Mouse (Mus musculus) liver, embryonic 11.5 days (tissue): ENCODE data around the gene Hist2h2aa1. TPM values are rescaled to one million over a fixed set of nuclear protein-coding genes. Genes with fewer than 3 reads are reported as not detected.
"Not testable (repeated sequence)": the region's sequence is repeated elsewhere in the genome, so short reads cannot be mapped to it uniquely, and the experiment has no call there.

Experiments
- ATAC-seq: fragments of 200-750 bp; cut with Nextera tagmentation; replicated peaks from 2 replicates; pipeline ENCODE4 v1.8.0; 2017; ENCODE audit warnings: moderate number of reproducible peaks, mild to moderate bottlenecking, moderate TSS enrichment, moderate library complexity; ENCODE audit not compliant: low FRiP score
- DNase-seq: peaks from one replicate; pipeline ENCODE4 v3.0.0-alpha.2; 2017; ENCODE audit warnings: low spot score
- H3K27ac ChIP-seq: fragments of 300-500 bp; sonication (generic); 2 replicates; pipeline ENCODE4 v1.5.1; 2014; ENCODE audit warnings: mild to moderate bottlenecking, low read depth, low read length, control low read depth
- H3K27me3 ChIP-seq: fragments of 300-500 bp; sonication (generic); replicated peaks from 2 replicates; pipeline ENCODE4 v1.6.1; 2014; ENCODE audit warnings: low read length, mixed read lengths; ENCODE audit not compliant: control insufficient read depth, insufficient read depth
- H3K36me3 ChIP-seq: fragments of 300-500 bp; sonication (generic); 2 replicates; pipeline ENCODE4 v1.6.1; 2014; ENCODE audit warnings: mild to moderate bottlenecking, low read length, moderate library complexity, mixed read lengths; ENCODE audit not compliant: control insufficient read depth, insufficient read depth
- H3K4me1 ChIP-seq: fragments of 300-500 bp; sonication (generic); replicated peaks from 2 replicates; pipeline ENCODE4 v1.6.1; 2014; ENCODE audit warnings: low read length, mixed read lengths; ENCODE audit not compliant: control insufficient read depth, insufficient read depth
- H3K4me2 ChIP-seq: fragments of 300-500 bp; sonication (generic); 2 replicates; pipeline ENCODE4 v1.6.1; 2014; ENCODE audit warnings: mild to moderate bottlenecking, control low read depth, moderate library complexity
- H3K4me3 ChIP-seq: fragments of 300-500 bp; sonication (generic); 2 replicates; pipeline ENCODE4 v1.5.1; 2014; ENCODE audit warnings: low read depth, low read length, control low read depth
- H3K9ac ChIP-seq: fragments of 300-500 bp; sonication (generic); 2 replicates; pipeline ENCODE4 v1.6.1; 2014; ENCODE audit warnings: low read depth, low read length, control low read depth
- H3K9me3 ChIP-seq: fragments of 300-500 bp; sonication (generic); 2 replicates; pipeline ENCODE4 v1.6.1; 2016; ENCODE audit warnings: low read length, inconsistent platforms, mixed read lengths; ENCODE audit not compliant: control insufficient read depth
- WGBS: fragments of 180-500 bp; shearing (Covaris S2); extraction: QIAGEN DNeasy Blood & Tissue Kit; methylation state at CpG from one replicate; pipeline ENCODE4 v1.1.7; 2014; 5-methylcytosine and 5-hydroxymethylcytosine counted together
- polyA plus RNA-seq: library from polyadenylated mRNA; unstranded; fragments of >200 nt; fragmentation: Nextera tagmentation; extraction: Ambion mirVana; gene quantifications from 2 replicates; pipeline ENCODE4 v1.2.1, GENCODE M21; 2014

Hist2h2aa1 gene
- polyA plus RNA-seq, result 12.1 and 12.7 TPM in 2 replicates

DNA sequence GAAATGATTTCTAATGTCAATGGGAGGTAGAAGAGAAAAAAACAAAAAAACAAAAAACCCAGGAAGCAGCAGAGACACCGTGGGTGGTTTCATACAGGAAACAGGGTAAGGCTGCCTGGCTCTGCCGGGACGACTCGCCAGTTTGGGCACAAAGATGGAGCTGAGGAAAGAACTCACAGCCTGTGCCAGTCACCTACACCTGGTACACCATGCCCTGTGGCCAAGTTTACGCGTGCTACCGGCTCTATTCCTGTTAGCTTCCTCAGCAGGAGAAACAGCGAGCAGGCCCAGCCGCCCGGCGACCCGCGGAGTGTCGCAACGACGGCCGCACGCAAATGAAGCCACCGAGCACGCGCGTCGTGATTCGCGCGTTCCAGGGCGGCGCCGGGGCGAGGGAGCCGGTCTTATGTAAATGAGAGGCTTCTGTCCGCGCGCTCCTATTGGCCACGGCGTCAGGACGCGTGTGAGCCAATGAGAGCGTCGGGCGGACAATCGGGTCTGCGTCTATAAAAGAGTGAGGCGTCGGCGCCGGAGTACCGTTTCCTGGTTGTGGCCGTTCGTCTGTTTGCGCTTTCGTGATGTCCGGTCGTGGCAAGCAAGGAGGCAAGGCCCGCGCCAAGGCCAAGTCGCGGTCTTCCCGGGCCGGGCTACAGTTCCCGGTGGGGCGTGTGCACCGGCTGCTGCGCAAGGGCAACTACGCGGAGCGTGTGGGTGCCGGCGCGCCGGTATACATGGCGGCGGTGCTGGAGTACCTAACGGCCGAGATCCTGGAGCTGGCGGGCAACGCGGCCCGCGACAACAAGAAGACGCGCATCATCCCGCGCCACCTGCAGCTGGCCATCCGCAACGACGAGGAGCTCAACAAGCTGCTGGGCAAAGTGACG, at the start of gene Hist2h2aa1:
TSS of gene Hist2h2aa1 (plus strand) at position 495 of the 884 bp plus-strand sequence.
- H3K4me1 ChIP-seq, result peaks cover 27% of the 10 kb centered on the region
- peak; percentile 76 for ATAC-seq

GRCm38 (mm10) chr3:96195616-96196313, 49.5 kb upstream of the Hist2h2aa1 start:
- DNase-seq (no peak), ATAC-seq (no peak)
- WGBS, result 84% methylated on average over 11 of the region's 11 CpGs
- no peak overlapping the region for H3K27ac ChIP-seq
- peak overlapping the region; percentile 96 for H3K4me2 ChIP-seq
- H3K27me3 ChIP-seq, result no peaks in the 10 kb centered on the region
- no peak overlapping the region for H3K4me3 ChIP-seq
- 0 out of 2 replicates have a peak, but pooled peaks cover 2% of the 10 kb centered on the region for H3K36me3 ChIP-seq
- H3K9ac ChIP-seq, result no peak overlapping the region
- peaks cover 13% of the 10 kb centered on the region for H3K4me1 ChIP-seq
- H3K9me3 ChIP-seq, result peaks cover 2% of the 10 kb centered on the region; the same call in 1 of the 2 replicates

More for the DNA sequence above, at the start of gene Hist2h2aa1:
- not testable (repeated sequence) for H3K27me3 ChIP-seq, H3K36me3 ChIP-seq, H3K9me3 ChIP-seq
- Histone ChIP-seq H3K4me3 (peak within 1 kb of the TSS; percentile 58), H3K9ac (peak within 1 kb of the TSS; percentile 95), H3K27ac (peak within 1 kb of the TSS; percentile 100), H3K4me2 (peak within 1 kb of the TSS; percentile 76)
- WGBS, result under 1% methylated on average over 23 of the region's 88 CpGs
- peak; percentile 82 for DNase-seq

GRCm38 (mm10) chr3:96196437-96197128, 48.7 kb upstream of the Hist2h2aa1 start:
- peak overlapping the region; percentile 96 for H3K4me2 ChIP-seq
- H3K36me3 ChIP-seq, result 0 out of 2 replicates have a peak, but pooled peaks cover 2% of the 10 kb centered on the region
- H3K27me3 ChIP-seq, result no peaks in the 10 kb centered on the region
- H3K4me1 ChIP-seq, result peaks cover 13% of the 10 kb centered on the region
- 15% methylated on average over 27 of the region's 27 CpGs for WGBS
- H3K27ac ChIP-seq, result peak overlapping the region; percentile 90
- ATAC-seq (0 out of 2 replicates have a peak, but pooled peaks have one; percentile 5), DNase-seq (peak; percentile 51)
- H3K9me3 ChIP-seq, result peaks cover 2% of the 10 kb centered on the region; the same call in 1 of the 2 replicates
- peak overlapping the region; percentile 68 for H3K4me3 ChIP-seq
- H3K9ac ChIP-seq, result peak overlapping the region; percentile 95

GRCm38 (mm10) chr3:96197129-96197749, 48.1 kb upstream of the Hist2h2aa1 start:
- 0 out of 2 replicates have a peak, but pooled peaks cover 2% of the 10 kb centered on the region for H3K36me3 ChIP-seq
- under 1% methylated on average over 50 of the region's 50 CpGs for WGBS
- H3K9ac ChIP-seq, result peak overlapping the region; percentile 95
- peak; percentile 85 for DNase-seq
- ATAC-seq, result peak; percentile 92
- H3K4me2 ChIP-seq, result peak overlapping the region; percentile 96
- H3K27me3 ChIP-seq, result no peaks in the 10 kb centered on the region
- H3K4me3 ChIP-seq, result peak overlapping the region; percentile 68
- peak overlapping the region; percentile 90 for H3K27ac ChIP-seq
- peaks cover 13% of the 10 kb centered on the region for H3K4me1 ChIP-seq
- peaks cover 2% of the 10 kb centered on the region; the same call in 1 of the 2 replicates for H3K9me3 ChIP-seq

DNA sequence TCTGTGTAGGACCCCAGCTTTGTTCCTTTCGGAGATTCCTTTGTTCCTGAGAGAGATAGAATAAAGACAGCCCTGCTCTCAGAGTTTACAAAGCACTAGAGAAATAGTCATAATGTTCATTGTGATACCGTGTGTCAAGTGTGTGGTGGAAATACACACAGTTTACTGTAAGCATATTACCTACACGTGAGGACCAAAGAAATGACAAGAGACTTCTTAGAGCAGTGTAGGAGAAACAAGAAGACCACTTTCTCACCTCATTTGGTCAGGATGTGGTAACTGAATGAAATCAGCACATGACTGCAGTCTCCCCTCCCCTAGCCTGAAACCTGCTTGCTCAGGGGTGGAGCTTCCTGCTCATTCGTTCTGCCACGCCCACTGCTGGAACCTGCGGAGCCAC, 47.1 kb upstream of the Hist2h2aa1 start:
- DNase-seq, result no peak

DNA sequence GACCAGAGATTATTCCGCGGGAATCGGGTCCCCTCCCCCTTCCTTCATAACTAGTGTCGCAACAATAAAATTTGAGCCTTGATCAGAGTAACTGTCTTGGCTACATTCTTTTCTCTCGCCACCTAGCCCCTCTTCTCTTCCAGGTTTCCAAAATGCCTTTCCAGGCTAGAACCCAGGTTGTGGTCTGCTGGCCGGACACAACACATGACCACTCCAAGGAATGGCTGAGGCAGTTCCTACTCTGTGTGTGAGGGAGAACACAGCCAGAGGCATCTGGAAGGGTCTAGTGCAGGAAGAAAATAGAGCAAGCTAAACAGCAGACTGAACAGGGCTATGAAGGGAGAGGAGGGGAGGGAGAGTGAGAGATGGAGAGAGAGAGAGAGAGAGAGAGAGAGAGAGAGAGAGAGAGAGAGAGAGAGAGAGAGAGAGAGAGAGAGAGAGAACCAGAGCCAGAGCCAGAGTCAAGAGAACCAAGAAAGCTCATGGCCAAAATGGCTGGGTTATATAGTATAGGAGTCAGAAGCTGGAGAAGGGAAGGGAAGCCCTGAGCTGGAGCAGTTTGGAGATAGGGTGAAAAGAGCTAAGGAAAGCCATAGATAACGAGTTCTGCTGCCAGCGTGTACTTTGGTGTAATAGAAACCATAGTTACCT, 46.6 kb upstream of the Hist2h2aa1 start:
- Histone ChIP-seq H3K9ac (peak overlapping the region; percentile 30; the same call in 1 of the 2 replicates), H3K4me2 (peak overlapping the region; percentile 96), H3K4me1 (peaks cover 13% of the 10 kb centered on the region)
- not testable (repeated sequence) for ATAC-seq, H3K27me3 ChIP-seq, H3K4me3 ChIP-seq, H3K27ac ChIP-seq, H3K36me3 ChIP-seq, DNase-seq, H3K9me3 ChIP-seq
- WGBS, result 21% methylated on average over 6 of the region's 8 CpGs

More for the DNA sequence above, 47.1 kb upstream of the Hist2h2aa1 start:
- H3K9me3 ChIP-seq, result peaks cover 2% of the 10 kb centered on the region; the same call in 1 of the 2 replicates
- H3K9ac ChIP-seq, result peak overlapping the region; percentile 68
- 0 out of 2 replicates have a peak, but pooled peaks cover 2% of the 10 kb centered on the region for H3K36me3 ChIP-seq
- peak overlapping the region; percentile 96 for H3K4me2 ChIP-seq
- peaks cover 13% of the 10 kb centered on the region for H3K4me1 ChIP-seq
- peak; percentile 50 for ATAC-seq
- peak overlapping the region; percentile 54 for H3K27ac ChIP-seq
- 4% methylated on average over 6 of the region's 6 CpGs for WGBS
- H3K27me3 ChIP-seq, result no peaks in the 10 kb centered on the region
- peak overlapping the region; percentile 68 for H3K4me3 ChIP-seq

DNA sequence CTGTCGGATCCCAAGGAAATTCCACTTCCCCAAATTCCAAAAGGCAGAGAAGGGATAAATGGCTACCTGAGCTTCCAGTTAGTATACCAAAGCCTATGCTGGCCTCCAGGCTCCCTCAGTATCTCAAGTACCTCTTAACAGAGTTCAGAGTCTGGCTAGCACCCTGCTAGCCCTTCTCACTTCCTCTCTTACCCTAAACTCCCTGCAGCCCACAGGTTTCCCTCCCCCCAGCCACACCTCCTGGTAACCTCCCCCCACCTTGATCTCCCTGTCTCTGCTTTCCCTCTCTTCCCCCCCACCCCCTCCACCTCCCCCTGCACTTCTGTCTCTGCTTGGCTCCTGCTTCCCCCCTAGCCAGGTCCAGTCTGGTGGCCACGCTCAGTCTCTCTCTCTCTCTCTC, 45.6 kb upstream of the Hist2h2aa1 start:
- ATAC-seq, result no peak
- no peak for DNase-seq
- 42% methylated on average over 2 of the region's 2 CpGs for WGBS

More for the DNA sequence above, 45.6 kb upstream of the Hist2h2aa1 start:
- Histone ChIP-seq H3K27me3 (no peaks in the 10 kb centered on the region), H3K36me3 (0 out of 2 replicates have a peak, but pooled peaks cover 2% of the 10 kb centered on the region), H3K9ac (no peak overlapping the region), H3K4me1 (peaks cover 13% of the 10 kb centered on the region), H3K4me3 (no peak overlapping the region), H3K4me2 (no peak overlapping the region), H3K9me3 (peaks cover 2% of the 10 kb centered on the region; the same call in 1 of the 2 replicates), H3K27ac (no peak overlapping the region)
